Mouse (Mus musculus) inflammation-experienced regulatory T-cells, adult 6 months (primary cell): ENCODE results near the gene Thrap3. TPM values are rescaled to one million over a fixed set of nuclear protein-coding genes. Genes with fewer than 3 reads are reported as not detected.
"Not testable (repeated sequence)": the region's sequence is repeated elsewhere in the genome, so short reads cannot be mapped to it uniquely, and the experiment has no call there.

Experiments used
- ATAC-seq: one replicate; pipeline ENCODE4 v1.8.0; 2017
- polyA plus RNA-seq, 3 experiments: library from polyadenylated mRNA; unstranded; fragments of 100-300 nt; shearing (Covaris generic); gene quantifications; one replicate each; pipeline ENCODE4 v1.2.1; 2017

Gene Thrap3
- polyA plus RNA-seq, 3 experiments from 2014 or later = 198 to 359 (median 205) TPM

DNA sequence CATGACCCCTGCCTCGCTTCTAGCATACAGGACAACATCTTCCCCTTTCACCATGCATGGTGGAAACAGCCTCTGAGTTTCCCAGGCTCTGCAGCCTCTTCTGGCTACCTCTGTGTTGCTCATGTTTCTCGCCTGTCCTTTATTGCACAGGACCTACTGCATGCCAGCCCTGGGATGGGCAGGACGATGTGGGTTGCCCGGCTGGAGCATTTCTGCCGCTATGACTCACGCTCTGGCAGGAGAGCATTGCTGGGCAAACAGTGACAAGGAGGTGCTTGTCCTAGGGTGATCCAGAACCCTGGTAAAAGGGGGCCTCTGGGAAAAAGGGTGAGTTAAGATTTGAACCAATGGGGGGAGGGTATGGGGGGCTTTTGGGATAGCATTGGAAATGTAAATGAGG, 15.2 kb upstream of the Thrap3 start:
- ATAC-seq = no peak

DNA sequence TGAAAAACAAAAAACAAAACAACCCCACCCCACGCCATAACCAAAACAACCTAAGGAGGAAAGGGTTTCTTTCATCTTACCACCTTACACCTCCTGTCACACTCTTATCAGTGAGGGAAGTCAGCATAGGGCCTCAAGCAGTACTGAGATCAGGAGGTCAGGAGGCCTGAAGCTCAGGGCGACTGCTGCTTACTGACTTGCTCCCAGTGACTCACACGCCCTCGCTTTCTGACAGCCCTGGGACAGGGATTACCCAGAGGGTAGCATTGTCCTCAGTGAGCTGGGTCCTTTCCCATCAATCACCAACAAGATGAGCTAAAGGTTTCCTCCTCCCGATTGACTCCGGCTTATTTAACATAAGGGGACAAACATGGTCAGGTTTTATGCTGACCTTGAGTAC, 4.5 kb upstream of the Thrap3 start:
- ATAC-seq = no peak

DNA sequence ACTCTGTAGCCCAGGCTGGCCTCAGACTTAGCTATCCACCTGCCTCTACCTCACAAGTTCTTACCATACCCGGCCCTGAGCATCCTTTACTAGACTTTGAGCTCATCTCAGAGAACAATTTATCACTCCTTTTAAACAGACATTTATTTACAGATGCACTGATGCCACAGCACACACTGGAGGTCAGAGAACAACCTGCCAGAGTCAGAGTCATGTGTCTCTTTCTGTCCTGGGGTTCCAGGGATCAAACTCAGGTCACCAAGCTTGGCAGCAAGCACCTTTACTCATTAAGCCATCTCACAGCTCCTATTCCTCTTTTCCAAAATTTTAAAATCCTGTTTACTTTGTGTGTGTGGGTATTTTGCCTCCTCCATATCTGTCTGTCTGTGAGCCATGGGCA, 2.8 kb upstream of the Thrap3 start:
- ATAC-seq = no peak

DNA sequence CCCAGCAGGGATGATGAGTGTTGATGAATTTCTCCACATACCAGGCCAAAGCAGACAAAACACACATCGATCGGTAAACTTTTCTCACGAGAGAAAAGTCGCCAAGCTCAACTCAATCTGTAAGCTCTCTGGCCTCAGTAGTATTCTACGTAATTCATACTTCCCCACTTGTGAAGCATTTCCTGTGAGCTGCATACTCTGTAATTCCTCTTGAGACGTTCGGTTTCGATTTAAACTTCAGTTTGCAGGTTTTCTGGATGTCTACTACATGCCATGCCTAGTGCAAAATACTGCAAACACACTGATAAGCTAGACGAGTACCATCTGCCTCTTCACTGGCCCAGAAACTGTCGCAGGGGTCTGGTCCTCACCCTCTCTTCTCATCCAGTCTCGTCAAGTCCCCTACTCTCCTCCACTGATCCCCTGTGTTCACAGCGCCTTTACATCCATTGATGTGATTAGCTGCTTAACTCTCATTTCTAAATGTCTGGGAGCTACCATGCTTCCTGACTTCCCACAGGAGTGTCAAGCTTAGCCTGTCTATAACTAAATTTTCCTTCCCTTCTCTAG, 2.2 kb upstream of the Thrap3 start:
- peak; percentile 16 for ATAC-seq

DNA sequence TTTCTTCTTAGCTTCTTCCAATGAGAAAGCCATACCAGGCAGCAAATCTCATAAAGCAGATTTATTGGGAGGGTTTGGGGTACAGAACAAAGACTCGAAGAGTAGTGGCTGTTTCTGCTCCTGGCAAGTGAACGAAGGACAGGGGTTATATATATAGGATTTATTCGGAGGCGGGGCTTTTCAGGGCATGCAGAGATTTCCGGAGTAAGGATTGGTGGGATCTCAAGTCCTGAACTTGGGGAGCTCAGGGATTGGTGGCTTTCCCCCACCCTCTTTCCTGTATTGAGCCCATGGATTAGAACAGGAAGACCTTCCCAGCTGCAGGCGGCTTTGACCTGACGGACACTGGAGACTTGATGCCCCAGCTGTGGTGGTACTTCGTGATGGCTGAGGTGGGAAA, 1.5 kb upstream of the Thrap3 start:
- ATAC-seq = no peak

DNA sequence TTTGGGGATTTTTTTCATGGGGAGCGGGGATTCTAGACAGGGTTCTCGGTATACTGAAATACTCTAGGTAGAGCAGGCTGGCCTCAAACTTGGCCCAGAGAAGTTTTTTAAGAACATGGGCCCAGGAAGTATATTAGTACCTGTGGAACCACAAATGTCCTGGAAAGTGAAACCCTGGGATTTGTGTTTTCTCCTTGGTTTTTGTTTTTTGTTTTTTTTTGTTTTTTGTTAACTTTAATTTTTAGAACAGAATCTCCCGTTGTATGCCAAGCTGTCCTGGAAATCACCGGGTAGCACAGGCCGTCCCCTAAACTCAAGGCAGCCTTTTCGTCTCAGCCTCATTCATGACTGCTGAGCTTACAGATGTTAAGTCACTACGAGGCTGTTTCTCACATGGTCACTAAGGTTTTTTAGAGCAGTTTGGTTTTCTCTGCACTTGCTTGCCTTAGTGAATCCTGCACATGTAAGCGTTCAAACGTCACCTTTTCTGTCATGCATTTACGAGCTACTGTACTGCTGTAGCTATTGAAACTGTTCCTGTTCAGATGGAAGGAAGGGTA, 856 bp upstream of the Thrap3 start:
- no peak for ATAC-seq

DNA sequence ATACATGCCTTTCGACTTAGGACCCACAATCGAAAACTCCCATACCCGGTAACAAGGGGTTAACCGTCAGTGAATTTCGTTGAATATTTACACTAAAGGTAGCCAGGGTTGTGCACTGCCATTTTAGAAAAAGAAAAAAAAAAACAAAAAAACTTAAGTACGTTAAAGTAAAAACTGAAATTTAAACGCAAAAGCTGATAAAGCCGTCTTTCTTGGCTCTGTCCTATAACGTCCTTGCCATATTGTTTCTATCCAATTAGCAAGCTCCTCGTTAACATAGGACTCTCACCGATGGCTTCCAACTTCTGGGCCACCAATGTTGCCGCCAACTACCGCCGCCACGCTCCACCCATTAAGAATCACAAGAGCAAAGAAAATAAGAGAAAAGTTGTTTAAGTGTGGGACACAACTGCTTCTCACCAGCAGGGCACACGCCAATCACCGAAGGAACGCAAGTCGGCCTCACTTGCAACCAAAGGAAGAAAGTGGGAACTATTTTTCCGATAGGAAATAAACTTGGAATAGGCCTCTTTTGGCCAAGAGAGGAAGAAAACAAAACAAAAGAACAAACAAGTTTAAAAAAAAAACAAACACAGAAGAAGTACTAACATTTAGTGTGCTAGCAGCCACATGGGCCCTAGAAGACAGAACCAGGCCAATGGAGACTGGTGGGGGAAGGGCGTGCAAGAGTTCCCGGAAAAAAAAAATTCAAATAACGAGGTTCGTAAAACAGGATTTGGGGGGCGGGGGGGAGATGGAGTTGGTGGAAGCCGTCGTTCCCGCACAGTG, 852 bp downstream of the Thrap3 start:
- no peak for ATAC-seq

DNA sequence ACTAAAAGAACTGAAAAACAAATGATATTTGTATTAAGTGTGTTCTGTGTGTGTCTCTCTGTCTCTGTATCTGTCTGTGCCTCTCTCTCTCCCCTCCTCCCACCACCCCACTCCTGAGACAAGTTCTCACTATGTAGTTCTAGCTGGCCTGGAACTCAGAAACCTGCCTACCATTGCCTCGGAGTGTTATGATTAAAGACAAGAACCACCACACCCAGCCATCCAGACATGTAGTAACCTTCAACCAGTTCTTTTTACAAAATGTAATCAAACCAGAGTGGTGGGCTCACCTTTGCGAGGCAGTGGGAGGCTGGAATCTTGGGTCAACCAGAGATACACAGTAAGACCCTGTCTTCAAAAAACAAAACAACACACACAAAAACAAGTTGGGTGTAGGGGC, 1.9 kb downstream of the Thrap3 start:
- ATAC-seq = no peak

DNA sequence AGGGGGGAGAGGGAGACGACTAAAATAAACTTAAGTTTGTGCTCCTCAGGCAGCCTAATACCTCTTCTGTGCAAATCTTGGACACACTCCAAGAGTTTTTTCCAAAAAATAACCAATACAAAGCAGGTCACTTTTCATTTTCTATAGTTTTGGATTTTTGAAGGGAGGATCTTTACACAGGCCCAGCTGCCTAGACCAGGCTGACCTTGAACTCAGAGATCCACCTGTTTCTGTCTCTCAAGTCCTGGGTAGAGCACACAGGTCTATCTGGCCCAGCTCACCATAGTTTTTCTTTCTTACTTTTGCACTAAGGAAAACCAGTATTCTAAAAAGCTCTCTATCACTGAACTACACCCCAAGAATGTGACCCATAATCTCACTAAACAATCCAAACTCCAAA, 2.5 kb downstream of the Thrap3 start:
- no peak for ATAC-seq

DNA sequence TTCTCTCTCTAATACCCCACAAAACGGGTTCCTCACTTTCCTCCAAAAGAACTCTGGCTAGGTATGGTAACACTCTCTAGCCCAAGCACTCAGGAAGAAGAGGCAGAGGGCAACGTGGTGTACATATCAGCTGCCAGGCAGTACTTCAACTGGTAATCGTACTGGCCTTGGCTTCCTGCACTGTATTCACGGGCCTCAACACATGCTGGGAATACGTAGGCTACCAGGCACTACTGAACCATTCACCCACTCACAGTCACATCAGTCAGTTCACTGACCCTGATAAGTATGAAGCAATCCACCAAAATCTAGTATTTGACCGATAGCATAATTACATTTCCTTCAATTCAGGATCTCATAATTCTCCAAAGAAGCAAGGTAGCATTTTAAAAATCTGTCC, 3.0 kb downstream of the Thrap3 start:
- ATAC-seq = no peak

DNA sequence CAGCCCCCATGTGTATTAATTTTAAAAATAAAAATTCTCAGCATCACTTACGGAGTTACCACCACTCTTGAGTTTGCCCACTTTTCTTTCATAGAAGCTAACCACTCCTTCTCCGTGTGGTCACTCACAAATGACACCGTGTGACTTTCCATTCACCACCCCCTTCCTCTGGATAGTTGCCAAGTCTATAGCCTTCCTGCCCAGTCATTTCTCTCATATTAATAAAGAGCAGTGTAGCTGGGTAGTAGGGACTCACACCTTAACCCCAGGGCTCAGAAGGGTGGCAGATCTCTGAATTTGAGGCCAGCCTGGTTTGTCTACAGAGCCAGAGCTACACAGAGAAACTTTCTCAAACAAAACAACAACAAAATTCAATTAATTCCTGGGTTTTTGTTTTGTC, 5.1 kb downstream of the Thrap3 start:
- no peak for ATAC-seq

DNA sequence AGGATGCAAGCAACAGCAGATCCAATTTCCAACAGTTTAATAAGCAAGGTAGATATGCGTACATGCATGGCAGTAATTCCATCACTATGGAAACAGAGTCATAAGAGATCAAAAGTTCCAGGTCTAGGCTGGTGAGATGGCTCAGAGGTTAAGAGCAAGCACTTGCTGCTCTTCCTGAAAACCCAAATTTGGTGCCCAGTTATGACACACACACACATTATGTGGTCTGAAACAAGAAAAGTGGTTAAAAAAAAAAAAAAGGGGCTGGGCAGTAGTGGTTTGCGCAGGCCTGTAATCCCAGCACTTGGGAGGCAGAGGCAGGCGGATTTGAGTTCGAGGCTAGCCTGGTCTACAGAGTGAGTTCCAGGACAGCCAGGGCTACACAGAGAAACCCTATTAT, 7.6 kb downstream of the Thrap3 start:
- ATAC-seq = no peak

DNA sequence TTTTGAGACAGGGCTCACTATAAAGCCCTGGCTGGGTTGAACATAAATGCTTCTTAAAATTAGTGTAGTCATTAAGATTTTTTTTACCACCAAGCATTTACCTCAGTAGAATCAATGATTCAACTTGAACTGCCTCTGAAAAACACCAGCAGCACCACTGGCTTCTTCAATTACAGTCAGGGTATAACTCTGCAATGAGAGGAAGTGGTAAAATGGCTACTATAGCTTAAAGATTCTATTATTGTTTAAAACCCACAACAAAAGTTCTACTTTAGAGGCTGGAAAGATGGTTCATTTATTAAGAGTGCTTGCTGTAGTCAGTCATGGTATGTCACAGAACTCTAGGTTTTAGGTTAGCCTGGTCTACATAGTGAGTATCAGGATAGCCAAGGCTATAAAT, 8.3 kb downstream of the Thrap3 start:
- peak; percentile 79 for ATAC-seq

DNA sequence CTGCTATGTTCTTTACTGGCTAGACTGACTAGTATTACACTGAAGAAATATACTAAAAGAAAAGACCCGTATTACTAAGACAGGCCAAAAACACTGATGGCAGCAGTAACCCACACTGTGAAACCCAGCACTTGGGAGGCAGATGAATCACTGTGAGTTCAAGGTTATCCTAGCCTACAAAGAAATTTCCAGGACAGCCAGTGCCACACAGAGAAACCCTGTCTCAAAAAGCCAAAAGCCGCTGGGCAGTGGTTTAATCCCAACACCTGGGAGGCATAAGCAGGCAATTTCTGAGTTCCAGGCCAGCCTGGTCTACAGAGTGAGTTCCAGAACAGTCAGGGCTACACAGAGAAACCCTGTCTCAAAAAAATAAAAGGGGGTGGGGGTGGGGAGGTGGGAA, 11.9 kb downstream of the Thrap3 start:
- no peak for ATAC-seq

DNA sequence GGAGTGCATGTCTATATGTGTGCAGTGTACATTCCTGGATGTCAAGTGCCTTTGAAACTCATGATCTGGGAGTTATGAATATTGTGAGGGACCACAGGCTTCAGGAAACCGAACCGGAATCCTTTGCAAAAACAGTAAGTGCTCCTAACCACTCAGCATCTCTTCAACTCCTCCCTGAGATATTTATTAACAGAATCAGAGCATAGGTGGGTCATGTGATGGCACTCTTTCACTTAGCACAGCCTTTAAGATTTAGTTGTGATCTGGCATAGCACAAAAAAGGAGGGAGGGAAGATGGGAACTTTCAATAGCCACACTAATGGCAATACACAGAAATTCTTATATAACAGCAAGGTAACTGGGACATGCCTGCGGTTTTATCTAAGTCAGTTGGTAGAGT, 15.5 kb downstream of the Thrap3 start:
- ATAC-seq = no peak

DNA sequence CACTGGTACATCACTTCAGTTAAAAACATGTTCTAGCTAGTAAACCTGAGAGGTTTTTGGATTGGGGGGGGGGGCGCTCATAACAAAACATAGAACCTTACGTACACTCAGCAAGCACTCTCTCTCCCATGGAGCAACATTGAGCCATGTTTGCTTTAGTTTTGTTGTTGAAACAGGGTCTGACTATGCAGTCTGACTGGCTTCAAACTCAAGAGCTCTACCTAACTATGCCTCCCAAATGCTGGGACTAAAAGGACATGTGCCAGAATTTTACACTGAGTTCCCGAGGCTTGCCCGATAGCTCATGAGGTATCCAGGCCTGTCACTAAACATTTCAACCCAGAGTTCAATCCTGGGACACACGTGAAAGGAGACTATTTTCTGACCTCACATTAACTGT, 19.5 kb downstream of the Thrap3 start:
- ATAC-seq = no peak

DNA sequence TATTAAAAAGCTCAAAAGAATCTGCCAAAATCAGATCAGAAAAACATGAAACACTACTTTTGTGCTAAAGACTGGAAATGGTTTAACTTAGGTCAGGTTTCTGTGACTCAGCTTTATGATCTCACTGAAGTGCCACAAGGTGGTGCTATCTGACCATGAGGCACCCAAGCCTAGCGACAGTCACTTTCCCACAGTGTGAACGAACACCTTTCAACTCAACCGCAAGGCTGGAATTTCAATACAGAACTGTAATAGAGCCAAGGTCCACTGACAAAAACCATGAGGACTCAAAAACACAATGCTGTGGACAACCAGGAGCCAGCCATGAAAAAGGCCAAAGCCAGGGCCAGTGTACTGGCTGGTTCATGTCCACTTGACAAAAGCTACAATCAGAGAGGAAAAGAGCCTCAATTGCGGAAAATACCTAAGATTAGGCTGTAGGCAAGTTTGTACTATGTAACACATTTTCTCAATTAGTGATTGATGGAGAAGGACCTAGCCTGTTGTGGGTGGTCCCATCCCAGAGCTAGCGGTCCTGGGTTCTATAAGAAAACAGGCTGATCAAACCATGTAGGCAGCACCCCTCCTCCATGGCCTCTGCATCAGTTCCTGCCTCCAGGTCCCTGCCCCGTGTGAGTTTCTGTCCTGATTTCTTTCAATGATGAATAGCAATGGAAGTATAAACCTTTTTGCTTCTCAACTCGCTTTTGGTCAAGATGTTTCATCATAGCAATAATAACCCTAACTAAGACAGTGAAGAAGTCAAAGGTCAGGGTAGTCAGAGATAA, 21.2 kb downstream of the Thrap3 start:
- peak; percentile 93 for ATAC-seq

DNA sequence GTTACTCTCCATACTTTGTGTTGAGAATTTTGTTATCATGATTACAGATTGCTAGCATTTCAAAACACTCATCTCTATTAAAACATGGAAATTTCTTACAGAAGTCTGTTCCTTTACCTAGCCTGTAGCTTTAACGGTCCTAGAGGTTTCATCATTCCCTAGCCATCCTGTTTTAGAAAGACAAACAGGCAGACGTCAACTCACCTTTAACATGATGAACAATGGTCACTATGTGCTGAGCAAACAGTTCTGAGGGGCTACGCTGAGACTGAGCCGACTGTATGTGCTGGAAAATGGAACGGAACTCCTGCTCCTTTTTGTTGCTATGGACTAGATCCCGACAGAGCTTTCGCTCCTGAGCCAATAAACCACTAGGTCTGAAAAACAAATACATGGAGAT, 26.6 kb downstream of the Thrap3 start:
- ATAC-seq = not testable (repeated sequence)

DNA sequence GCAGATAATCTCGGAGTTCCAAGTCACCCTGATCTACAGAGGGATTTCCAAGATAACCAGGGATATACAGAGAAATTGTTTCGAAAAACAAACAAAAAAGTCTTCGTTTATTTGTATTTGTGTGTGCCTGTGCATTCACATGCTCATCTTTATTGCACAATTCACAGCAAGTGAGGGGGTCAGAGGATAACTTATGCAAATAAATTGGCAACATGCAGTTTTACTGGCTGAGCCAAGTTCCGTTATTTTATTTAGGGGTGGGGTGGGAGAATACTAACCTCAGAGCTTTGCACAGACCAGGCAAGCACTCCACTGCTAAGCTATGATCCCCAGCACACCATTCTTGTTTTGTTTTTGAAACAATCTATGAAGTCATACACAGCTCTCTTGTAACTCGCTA, 28.8 kb downstream of the Thrap3 start:
- no peak for ATAC-seq

DNA sequence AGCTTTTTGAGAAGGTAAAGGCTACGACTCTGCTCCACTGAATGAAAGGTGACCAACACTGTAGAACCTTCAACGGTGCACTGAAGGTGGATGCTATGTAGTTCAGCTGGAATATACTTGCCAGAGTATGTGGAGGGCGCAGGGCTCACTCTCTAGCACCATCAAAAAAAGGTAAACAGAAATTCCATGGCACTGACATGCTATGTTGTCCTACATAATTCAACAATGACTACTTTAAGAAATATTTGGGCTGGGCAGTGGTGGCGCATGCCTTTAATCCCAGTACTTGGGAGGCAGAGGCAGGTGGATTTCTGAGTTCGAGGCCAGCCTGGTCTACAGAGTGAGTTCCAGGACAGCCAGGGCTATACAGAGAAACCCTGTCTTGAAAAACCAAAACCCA, 31.8 kb downstream of the Thrap3 start:
- not testable (repeated sequence) for ATAC-seq

DNA sequence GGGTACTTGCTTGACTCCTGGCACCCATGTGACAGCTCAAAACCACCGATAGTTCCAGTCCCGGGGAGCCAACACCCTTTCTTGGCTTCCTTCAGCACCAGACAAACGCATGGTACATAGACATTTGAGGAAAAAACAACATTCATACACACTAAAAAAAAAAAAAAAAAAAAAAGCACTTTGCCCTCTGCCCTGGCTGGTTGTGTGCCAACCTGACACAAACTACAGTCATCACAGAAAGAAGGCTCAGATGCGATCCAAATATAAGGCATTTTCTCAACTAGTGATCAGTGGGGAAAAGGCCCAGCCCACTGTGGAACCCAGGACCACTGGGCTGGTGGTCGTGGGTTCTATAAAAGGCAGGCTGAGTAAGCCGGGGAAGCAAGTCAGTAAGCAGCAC, 33.7 kb downstream of the Thrap3 start:
- no peak for ATAC-seq

DNA sequence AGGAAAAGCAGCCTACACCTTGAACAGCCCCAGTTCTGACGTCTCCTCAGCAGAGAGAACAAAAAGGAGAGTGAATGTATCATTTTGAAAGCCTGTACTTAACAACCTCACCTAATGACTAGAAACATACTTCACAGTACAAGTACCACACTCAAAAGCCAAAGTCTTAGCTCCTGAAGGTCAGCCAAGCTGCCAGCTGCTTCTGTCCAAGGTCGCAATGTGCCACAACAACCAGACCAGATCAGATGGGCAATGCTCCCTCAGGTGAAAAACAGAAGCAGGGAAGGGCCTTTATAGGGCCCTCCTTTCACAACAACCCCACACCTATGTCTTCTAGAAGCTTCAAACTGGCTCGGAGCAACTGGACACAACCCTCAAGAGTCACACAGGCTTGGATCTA, 36.5 kb downstream of the Thrap3 start:
- ATAC-seq = no peak

DNA sequence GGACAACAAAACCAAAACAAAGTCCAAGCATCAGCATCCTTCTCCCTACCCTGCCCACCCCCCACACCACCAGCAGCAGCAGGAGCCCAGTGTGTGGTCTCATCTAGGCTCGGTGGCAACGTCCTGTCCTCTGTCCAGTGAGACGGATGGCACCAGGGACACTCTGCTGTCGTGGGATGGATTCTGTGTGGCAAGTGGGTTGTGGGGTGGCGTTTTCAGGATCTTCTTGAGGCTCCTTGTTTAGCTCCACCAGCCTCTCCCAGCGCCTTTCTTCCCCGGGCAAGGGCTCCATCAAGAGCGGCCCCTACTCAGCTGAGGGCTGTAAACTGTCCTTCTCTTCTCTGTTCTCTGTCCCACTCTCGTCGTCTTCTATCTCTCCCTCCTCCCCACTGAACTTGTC, 37.5 kb downstream of the Thrap3 start:
- not testable (repeated sequence) for ATAC-seq

DNA sequence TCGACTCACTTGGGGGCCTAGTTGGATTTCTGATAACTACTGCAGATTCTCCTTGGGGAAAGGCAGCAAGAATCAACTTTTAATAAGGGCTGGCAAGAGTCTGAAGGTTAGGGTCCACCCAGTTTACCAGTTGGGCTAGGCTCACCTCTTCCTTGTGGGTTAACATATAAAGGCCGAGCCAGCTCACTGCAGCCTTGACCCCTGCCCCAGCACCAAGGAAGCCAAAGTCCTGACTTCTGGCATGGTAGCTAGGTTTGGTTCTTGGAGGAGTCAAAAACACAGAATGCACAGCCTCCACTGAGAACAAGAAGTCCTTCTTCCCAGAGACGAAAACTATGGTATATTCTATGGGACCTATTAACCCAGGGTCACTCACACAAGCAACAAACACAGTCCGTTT, 38.9 kb downstream of the Thrap3 start:
- ATAC-seq = no peak
